Mouse (Mus musculus) T-helper 2 cell (primary cell): ENCODE data around the gene Rbm41.

Experiments used
- in situ Hi-C: fragments of 300-600 bp; cut with MboI, MseI; formaldehyde crosslinking; loops from one replicate; pipeline ENCODE4 v1.15.1; 2025; ENCODE audit warnings: high pct_unique_total_duplicates

The Rbm41 gene

GRCm38 (mm10) chrX:139997740-139998690 lies at the start of gene Rbm41:
Rbm41 (minus strand) TSS chrX:139998595.
- in situ Hi-C loops = no loop called here

GRCm38 (mm10) chrX:139998691-139999065 lies 283 bp upstream of the Rbm41 start:
- in situ Hi-C loops = no loop called here

GRCm38 (mm10) chrX:139982115-139982514 lies 16.3 kb downstream of the Rbm41 start:
- in situ Hi-C loops = no loop called here

- in situ Hi-C loops = no loop called here
Observed at GRCm38 (mm10) chrX:139933507-139933906, 64.9 kb downstream of the Rbm41 start.

- in situ Hi-C loops = no loop called here
Observed at GRCm38 (mm10) chrX:139932472-139932871, 65.9 kb downstream of the Rbm41 start.

- in situ Hi-C loops = no loop called here
Observed at GRCm38 (mm10) chrX:139920572-139920971, 77.8 kb downstream of the Rbm41 start.

- in situ Hi-C loops = loop anchor here (10.0 kb wide), 1 partner anchor 1333 kb away; no protein-coding TSS in a partner anchor
Observed at GRCm38 (mm10) chrX:139891387-139891786, 107.0 kb downstream of the Rbm41 start.

GRCm38 (mm10) chrX:139883221-139883620 lies 115.2 kb downstream of the Rbm41 start:
- in situ Hi-C loops = no loop called here

- in situ Hi-C loops = no loop called here
Observed at GRCm38 (mm10) chrX:139877936-139878335, 120.5 kb downstream of the Rbm41 start.

- in situ Hi-C loops = no loop called here
Observed at GRCm38 (mm10) chrX:139877105-139877504, 121.3 kb downstream of the Rbm41 start.

- in situ Hi-C loops = no loop called here
Observed at GRCm38 (mm10) chrX:139870938-139871791, 127.2 kb downstream of the Rbm41 start, which contains the start of gene Morc4. Morc4 (minus strand) TSS chrX:139871677.

GRCm38 (mm10) chrX:139870300-139870711 lies 128.1 kb downstream of the Rbm41 start:
- in situ Hi-C loops = no loop called here

- in situ Hi-C loops = no loop called here
Observed at GRCm38 (mm10) chrX:139859402-139859801, 139.0 kb downstream of the Rbm41 start.

GRCm38 (mm10) chrX:139854795-139855194 lies 143.6 kb downstream of the Rbm41 start:
- in situ Hi-C loops = no loop called here

GRCm38 (mm10) chrX:139841091-139841490 lies 157.3 kb downstream of the Rbm41 start:
- in situ Hi-C loops = no loop called here
